Mouse (Mus musculus): Measurements from ENCODE around the gene Orc2. TPM values are rescaled to one million over a fixed set of nuclear protein-coding genes. Genes with fewer than 3 reads are reported as not detected.

The Orc2 gene
- polyA plus RNA-seq, 1 experiment: 35.3 TPM

GRCm38 (mm10) chr1:58445143-58445722, 59.7 kb downstream of the Orc2 start, which contains the start of the genes Nif3l1 and Ppil3:
TSS of gene Nif3l1 (plus strand) at chr1:58445151.
TSS of gene Ppil3 (minus strand) at chr1:58445486.
- peak; percentile 66 for TF ChIP-seq POLR2A (IDR thresholded peaks at IDR 0.05; ENCODE audit: low read depth, low read length)
- TF ChIP-seq CTCF (IDR thresholded peaks at IDR 0.05; ENCODE audit: borderline replicate concordance, insufficient read depth, low read length): no peak
- peaks cover 6% of the 10 kb centered on the region; the same call in 1 of the 2 replicates for H3K4me1 ChIP-seq (ENCODE audit: control insufficient read depth, insufficient read depth, low read length)
- H3K27ac ChIP-seq (ENCODE audit: insufficient read depth, low read length): peak within 1 kb of the TSS; percentile 77
- peak within 1 kb of the TSS; percentile 77 for H3K4me3 ChIP-seq (ENCODE audit: insufficient read depth, low read length)

GRCm38 (mm10) chr1:58444691-58445090, 60.2 kb downstream of the Orc2 start:
- Histone ChIP-seq H3K4me1 (ENCODE audit: control insufficient read depth, insufficient read depth, low read length) (peaks cover 6% of the 10 kb centered on the region; the same call in 1 of the 2 replicates), H3K27ac (ENCODE audit: insufficient read depth, low read length) (peak overlapping the region; percentile 77), H3K4me3 (ENCODE audit: insufficient read depth, low read length) (peak overlapping the region; percentile 67)
- TF ChIP-seq CTCF (IDR thresholded peaks at IDR 0.05; ENCODE audit: borderline replicate concordance, insufficient read depth, low read length) (no peak), POLR2A (IDR thresholded peaks at IDR 0.05; ENCODE audit: low read depth, low read length) (no peak)

- Histone ChIP-seq H3K4me3 (ENCODE audit: insufficient read depth, low read length) (no peak overlapping the region), H3K27ac (ENCODE audit: insufficient read depth, low read length) (no peak overlapping the region), H3K4me1 (ENCODE audit: control insufficient read depth, insufficient read depth, low read length) (no peaks in the 10 kb centered on the region)
- TF ChIP-seq CTCF (IDR thresholded peaks at IDR 0.05; ENCODE audit: borderline replicate concordance, insufficient read depth, low read length) (no peak), POLR2A (IDR thresholded peaks at IDR 0.05; ENCODE audit: low read depth, low read length) (no peak)
Observed at GRCm38 (mm10) chr1:58424551-58424950, 80.4 kb downstream of the Orc2 start.

GRCm38 (mm10) chr1:58423371-58424248, 81.3 kb downstream of the Orc2 start, which contains the start of gene Clk1:
TSS of gene Clk1 (minus strand) at chr1:58424066.
- Histone ChIP-seq H3K4me1 (ENCODE audit: control insufficient read depth, insufficient read depth, low read length) (no peaks in the 10 kb centered on the region), H3K4me3 (ENCODE audit: insufficient read depth, low read length) (peak within 1 kb of the TSS; percentile 97), H3K27ac (ENCODE audit: insufficient read depth, low read length) (peak within 1 kb of the TSS; percentile 95)
- TF ChIP-seq CTCF (IDR thresholded peaks at IDR 0.05; ENCODE audit: borderline replicate concordance, insufficient read depth, low read length): no peak
- TF ChIP-seq POLR2A (IDR thresholded peaks at IDR 0.05; ENCODE audit: low read depth, low read length): peak; percentile 100

- peak overlapping the region; percentile 97 for H3K4me3 ChIP-seq (ENCODE audit: insufficient read depth, low read length)
Observed at GRCm38 (mm10) chr1:58422879-58423278, 82.0 kb downstream of the Orc2 start.

GRCm38 (mm10) chr1:58420961-58421360, 83.9 kb downstream of the Orc2 start:
- Histone ChIP-seq H3K27ac (ENCODE audit: insufficient read depth, low read length) (no peak overlapping the region), H3K4me1 (ENCODE audit: control insufficient read depth, insufficient read depth, low read length) (no peaks in the 10 kb centered on the region; the same call in 1 of the 2 replicates), H3K4me3 (ENCODE audit: insufficient read depth, low read length) (no peak overlapping the region)
- TF ChIP-seq CTCF (IDR thresholded peaks at IDR 0.05; ENCODE audit: borderline replicate concordance, insufficient read depth, low read length): no peak
- no peak for TF ChIP-seq POLR2A (IDR thresholded peaks at IDR 0.05; ENCODE audit: low read depth, low read length)

More at GRCm38 (mm10) chr1:58422879-58423278, 82.0 kb downstream of the Orc2 start:
- TF ChIP-seq CTCF (IDR thresholded peaks at IDR 0.05; ENCODE audit: borderline replicate concordance, insufficient read depth, low read length) (no peak), POLR2A (IDR thresholded peaks at IDR 0.05; ENCODE audit: low read depth, low read length) (no peak)
- H3K4me1 ChIP-seq (ENCODE audit: control insufficient read depth, insufficient read depth, low read length): no peaks in the 10 kb centered on the region; the same call in 1 of the 2 replicates
- no peak overlapping the region for H3K27ac ChIP-seq (ENCODE audit: insufficient read depth, low read length)

- Histone ChIP-seq H3K4me3 (ENCODE audit: insufficient read depth, low read length) (no peak overlapping the region), H3K4me1 (ENCODE audit: control insufficient read depth, insufficient read depth, low read length) (no peaks in the 10 kb centered on the region; the same call in 1 of the 2 replicates), H3K27ac (ENCODE audit: insufficient read depth, low read length) (no peak overlapping the region)
- TF ChIP-seq CTCF (IDR thresholded peaks at IDR 0.05; ENCODE audit: borderline replicate concordance, insufficient read depth, low read length): no peak
- no peak for TF ChIP-seq POLR2A (IDR thresholded peaks at IDR 0.05; ENCODE audit: low read depth, low read length)
Observed at GRCm38 (mm10) chr1:58420032-58420431, 84.9 kb downstream of the Orc2 start.

GRCm38 (mm10) chr1:58416048-58416447, 88.9 kb downstream of the Orc2 start:
- no peaks in the 10 kb centered on the region; the same call in 1 of the 2 replicates for H3K4me1 ChIP-seq (ENCODE audit: control insufficient read depth, insufficient read depth, low read length)
- no peak for TF ChIP-seq CTCF (IDR thresholded peaks at IDR 0.05; ENCODE audit: borderline replicate concordance, insufficient read depth, low read length)
- no peak for TF ChIP-seq POLR2A (IDR thresholded peaks at IDR 0.05; ENCODE audit: low read depth, low read length)
- H3K27ac ChIP-seq (ENCODE audit: insufficient read depth, low read length): no peak overlapping the region
- no peak overlapping the region for H3K4me3 ChIP-seq (ENCODE audit: insufficient read depth, low read length)

GRCm38 (mm10) chr1:58415442-58415841, 89.5 kb downstream of the Orc2 start:
- Histone ChIP-seq H3K4me1 (ENCODE audit: control insufficient read depth, insufficient read depth, low read length) (no peaks in the 10 kb centered on the region; the same call in 1 of the 2 replicates), H3K27ac (ENCODE audit: insufficient read depth, low read length) (no peak overlapping the region), H3K4me3 (ENCODE audit: insufficient read depth, low read length) (no peak overlapping the region)
- TF ChIP-seq POLR2A (IDR thresholded peaks at IDR 0.05; ENCODE audit: low read depth, low read length): no peak
- no peak for TF ChIP-seq CTCF (IDR thresholded peaks at IDR 0.05; ENCODE audit: borderline replicate concordance, insufficient read depth, low read length)

Other genes starting within 250 kb of the Orc2 start
- not detected in 2 replicates for gene Aox2, start 226.8 kb downstream of the Orc2 start, polyA plus RNA-seq (2011; ENCODE audit: insufficient read length, low read depth, missing spikeins)
- 360 and 397 TPM in 2 replicates for gene Bzw1, start 112.2 kb downstream of the Orc2 start, polyA plus RNA-seq (2011; ENCODE audit: insufficient read length, low read depth, missing spikeins)
- 118 and 153 TPM in 2 replicates for gene Clk1, start 81.0 kb downstream of the Orc2 start, polyA plus RNA-seq (2011; ENCODE audit: insufficient read length, low read depth, missing spikeins)
- gene Nif3l1, start 60.0 kb downstream of the Orc2 start, polyA plus RNA-seq (2011; ENCODE audit: insufficient read length, low read depth, missing spikeins): 32.4 and 36.3 TPM in 2 replicates
- 50.6 and 70.9 TPM in 2 replicates for gene Ppil3, start 59.6 kb downstream of the Orc2 start, polyA plus RNA-seq (2011; ENCODE audit: insufficient read length, low read depth, missing spikeins)
- gene Fam126b, start 81.2 kb upstream of the Orc2 start, polyA plus RNA-seq (2011; ENCODE audit: insufficient read length, low read depth, missing spikeins): 7.8 and 15.5 TPM in 2 replicates
- gene Ndufb3, start 81.3 kb upstream of the Orc2 start, polyA plus RNA-seq (2011; ENCODE audit: insufficient read length, low read depth, missing spikeins): 63.8 and 66.8 TPM in 2 replicates
- gene Als2cr12, start 190.9 kb upstream of the Orc2 start, polyA plus RNA-seq (2011; ENCODE audit: insufficient read length, low read depth, missing spikeins): 0.55 TPM in 1 of 2 replicates, not detected in the other
- gene Cflar, start 206.4 kb upstream of the Orc2 start, polyA plus RNA-seq (2011; ENCODE audit: insufficient read length, low read depth, missing spikeins): 51.2 and 68.0 TPM in 2 replicates